Mouse (Mus musculus) forebrain, postnatal 0 days (tissue): ENCODE data around the gene Gm10135. TPM values are rescaled to one million over a fixed set of nuclear protein-coding genes. Genes with fewer than 3 reads are reported as not detected.

ENCODE experiments used
- ATAC-seq: fragments of 200-750 bp; cut with Nextera tagmentation; 2 replicates; pipeline ENCODE4 v1.8.0; 2017; ENCODE audit warnings: mild to moderate bottlenecking, moderate library complexity
- DNase-seq: peaks from one replicate; pipeline ENCODE4 v3.0.0-alpha.2; 2015
- H3K27ac ChIP-seq: fragments of 300-500 bp; sonication (generic); 2 replicates; pipeline ENCODE4 v1.5.1; 2014; ENCODE audit warnings: low read depth, mild to moderate bottlenecking, antibody characterized with exemption, low read length, moderate library complexity, mixed read lengths
- H3K27me3 ChIP-seq: fragments of 300-500 bp; sonication (generic); 2 replicates; pipeline ENCODE4 v1.6.1; 2014; ENCODE audit warnings: mild to moderate bottlenecking, low read length, mixed read lengths; ENCODE audit not compliant: insufficient read depth
- H3K36me3 ChIP-seq: fragments of 300-500 bp; sonication (generic); 2 replicates; pipeline ENCODE4 v1.6.1; 2014; ENCODE audit warnings: mild to moderate bottlenecking, moderate library complexity; ENCODE audit not compliant: insufficient read depth
- H3K4me1 ChIP-seq: fragments of 300-500 bp; sonication (generic); 2 replicates; pipeline ENCODE4 v1.6.1; 2014; ENCODE audit warnings: antibody characterized with exemption; ENCODE audit not compliant: insufficient read depth
- H3K4me2 ChIP-seq: fragments of 300-500 bp; sonication (generic); 2 replicates; pipeline ENCODE4 v1.6.1; 2014; ENCODE audit warnings: low read depth, mild to moderate bottlenecking, moderate library complexity
- H3K4me3 ChIP-seq: fragments of 300-500 bp; sonication (generic); 2 replicates; pipeline ENCODE4 v1.5.1; 2014; ENCODE audit warnings: low read depth, low read length, mixed read lengths
- H3K9ac ChIP-seq: fragments of 300-500 bp; sonication (generic); 2 replicates; pipeline ENCODE4 v1.6.1; 2014; ENCODE audit warnings: mild to moderate bottlenecking
- H3K9me3 ChIP-seq: fragments of 300-500 bp; sonication (generic); 2 replicates; pipeline ENCODE4 v1.6.1; 2016; ENCODE audit warnings: low read length
- CTCF ChIP-seq: sonication (generic); IDR thresholded peaks from 2 replicates; pipeline ENCODE4 v1.5.1; 2016; ENCODE audit warnings: antibody characterized with exemption, control low read depth, low read depth
- WGBS: fragments of 180-500 bp; shearing (Covaris S2); extraction: QIAGEN DNeasy Blood & Tissue Kit; methylation state at CpG from one replicate; pipeline ENCODE4 v1.1.7; 2014; 5-methylcytosine and 5-hydroxymethylcytosine counted together
- polyA plus RNA-seq: library from polyadenylated mRNA; unstranded; fragments of >200 nt; fragmentation: Nextera tagmentation; extraction: Ambion mirVana; gene quantifications from 2 replicates; pipeline ENCODE4 v1.2.1, GENCODE M21; 2015
- total RNA-seq: library from RNA; depleted of rRNA; stranded (reverse); fragments of >200 nt; gene quantifications from 2 replicates; pipeline ENCODE4 v1.2.3, GENCODE M21; 2014

Gene Gm10135
- total and polyA plus RNA-seq, 2 experiments from 2014 or later: not detected

DNA sequence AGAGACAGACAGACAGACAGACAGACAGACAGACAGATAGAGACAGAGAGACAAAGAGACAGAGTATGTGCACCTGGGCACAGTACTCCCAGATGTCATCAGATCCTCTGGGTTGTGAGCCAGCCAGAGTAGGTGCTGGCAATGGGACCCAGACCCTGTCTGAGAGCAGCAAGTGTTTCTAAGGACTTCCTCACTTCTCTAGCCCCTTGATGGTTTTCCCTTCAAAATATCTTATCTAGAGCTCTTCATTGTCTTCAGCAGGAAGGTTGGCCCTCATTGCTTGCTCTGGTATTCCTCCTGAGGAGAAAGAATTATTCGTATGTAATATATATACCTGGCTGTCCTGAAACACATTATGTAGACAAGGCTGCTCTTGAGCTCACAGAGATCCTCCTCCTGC is 18.0 kb upstream of the Gm10135 start:
- Histone ChIP-seq H3K9ac (no peak overlapping the region), H3K9me3 (no peaks in the 10 kb centered on the region), H3K27ac (no peak overlapping the region), H3K4me2 (no peak overlapping the region), H3K36me3 (no peaks in the 10 kb centered on the region), H3K4me1 (0 out of 2 replicates have a peak, but pooled peaks cover 3% of the 10 kb centered on the region), H3K27me3 (no peaks in the 10 kb centered on the region), H3K4me3 (no peak overlapping the region)
- DNase-seq (no peak), ATAC-seq (no peak)
- 87% methylated on average over 1 of the region's 1 CpGs for WGBS
- TF ChIP-seq CTCF: no peak

DNA sequence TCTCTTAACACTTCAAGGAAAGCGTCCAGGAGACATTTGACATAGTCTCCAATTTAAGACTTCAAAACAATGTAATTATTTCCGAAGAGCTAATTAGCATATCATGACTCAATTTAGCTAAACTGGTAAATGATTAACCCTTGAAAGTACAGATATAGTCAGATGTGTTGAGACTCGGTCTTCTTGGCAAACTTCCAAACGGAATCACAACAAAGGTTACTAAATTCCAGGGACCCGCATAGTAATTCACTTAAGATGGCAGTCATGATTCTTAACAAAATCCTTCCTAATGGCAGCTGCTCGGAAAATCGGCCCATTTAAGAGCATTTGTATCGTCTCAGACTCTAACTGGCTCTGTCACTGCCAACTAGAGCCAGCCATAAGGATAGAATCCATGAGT is 15.3 kb upstream of the Gm10135 start:
- H3K9ac ChIP-seq: no peak overlapping the region
- H3K4me2 ChIP-seq: no peak overlapping the region
- 0 out of 2 replicates have a peak, but pooled peaks cover 3% of the 10 kb centered on the region for H3K4me1 ChIP-seq
- no peaks in the 10 kb centered on the region for H3K27me3 ChIP-seq
- 22% methylated on average over 8 of the region's 8 CpGs for WGBS
- no peaks in the 10 kb centered on the region for H3K9me3 ChIP-seq
- no peak overlapping the region for H3K27ac ChIP-seq
- DNase-seq: no peak
- ATAC-seq: no peak
- H3K36me3 ChIP-seq: no peaks in the 10 kb centered on the region
- no peak overlapping the region for H3K4me3 ChIP-seq
- TF ChIP-seq CTCF: no peak

DNA sequence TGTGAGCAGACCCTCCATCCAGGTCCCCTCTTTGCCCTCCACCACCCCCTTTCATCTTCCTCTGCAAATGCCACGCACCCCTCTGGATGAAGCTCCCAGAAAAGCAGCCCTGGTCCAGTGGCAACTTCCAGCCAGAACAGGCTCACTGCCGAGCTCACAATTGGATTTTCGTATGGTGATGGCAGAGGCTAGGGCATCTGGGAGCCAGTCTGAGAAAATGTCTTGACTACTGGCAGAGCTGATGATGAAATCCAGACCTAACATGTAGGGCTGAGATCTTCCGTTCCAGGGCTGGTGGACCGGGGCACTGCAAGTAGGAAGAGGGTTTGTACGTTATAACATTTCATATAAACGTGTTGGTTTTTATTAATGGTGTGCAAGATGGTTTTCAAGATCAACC is 13.3 kb upstream of the Gm10135 start:
- H3K4me2 ChIP-seq: no peak overlapping the region
- no peaks in the 10 kb centered on the region for H3K36me3 ChIP-seq
- ATAC-seq: no peak
- 0 out of 2 replicates have a peak, but pooled peaks cover 3% of the 10 kb centered on the region for H3K4me1 ChIP-seq
- H3K9ac ChIP-seq: no peak overlapping the region
- no peaks in the 10 kb centered on the region for H3K27me3 ChIP-seq
- 91% methylated on average over 7 of the region's 7 CpGs for WGBS
- no peak overlapping the region for H3K4me3 ChIP-seq
- no peak overlapping the region for H3K27ac ChIP-seq
- no peaks in the 10 kb centered on the region for H3K9me3 ChIP-seq
- TF ChIP-seq CTCF: no peak
- no peak for DNase-seq

DNA sequence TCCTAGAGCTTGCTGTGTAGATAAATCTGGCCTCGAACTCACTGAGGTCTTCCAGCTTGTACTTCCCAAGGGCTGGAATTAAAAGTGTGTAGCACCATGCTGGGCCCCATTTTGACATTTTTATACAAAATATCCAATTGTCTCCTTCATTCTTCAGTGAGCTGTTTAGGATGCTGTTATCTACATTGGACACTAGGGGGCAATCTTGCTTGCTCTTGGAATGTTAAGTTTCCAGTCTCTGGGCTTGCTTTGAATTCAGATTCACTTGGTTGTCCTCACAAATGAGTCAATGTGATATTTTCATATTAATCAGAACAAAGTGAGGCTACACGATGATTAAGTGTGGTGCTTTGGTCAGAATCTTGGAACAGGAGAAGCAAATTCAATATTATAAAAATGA is 9.6 kb upstream of the Gm10135 start:
- WGBS: 6% methylated on average over 2 of the region's 2 CpGs
- DNase-seq: peak; percentile 76
- Histone ChIP-seq H3K4me2 (no peak overlapping the region), H3K9ac (no peak overlapping the region), H3K4me3 (no peak overlapping the region), H3K27me3 (no peaks in the 10 kb centered on the region), H3K27ac (no peak overlapping the region), H3K36me3 (peaks cover 6% of the 10 kb centered on the region; the same call in 1 of the 2 replicates), H3K9me3 (no peaks in the 10 kb centered on the region), H3K4me1 (no peaks in the 10 kb centered on the region)
- peak; percentile 60 for ATAC-seq
- TF ChIP-seq CTCF: peak; percentile 88

DNA sequence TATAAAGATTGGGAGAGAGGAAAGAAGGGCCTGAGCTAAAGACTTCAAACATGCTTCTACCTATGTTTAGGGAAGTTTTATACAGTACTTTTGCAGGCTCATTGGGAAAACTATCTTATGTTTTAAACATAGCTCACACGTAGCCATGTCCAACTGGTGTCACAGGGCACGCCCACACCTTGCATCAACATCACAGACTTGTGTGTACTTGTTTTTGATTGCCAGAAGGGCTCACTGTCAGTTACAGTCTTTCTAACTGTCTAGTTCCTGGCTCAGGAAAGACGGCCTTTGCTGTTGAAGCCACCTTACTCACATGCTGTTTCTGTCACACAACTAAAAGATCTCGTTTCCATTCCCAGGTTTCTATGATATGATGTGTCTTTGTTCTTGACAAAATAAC is 2.0 kb upstream of the Gm10135 start:
- no peaks in the 10 kb centered on the region for H3K4me1 ChIP-seq
- H3K4me2 ChIP-seq: no peak overlapping the region
- DNase-seq (no peak), ATAC-seq (no peak)
- no peak overlapping the region for H3K4me3 ChIP-seq
- no peaks in the 10 kb centered on the region for H3K9me3 ChIP-seq
- no peaks in the 10 kb centered on the region for H3K27me3 ChIP-seq
- no peak overlapping the region for H3K27ac ChIP-seq
- TF ChIP-seq CTCF: no peak
- H3K36me3 ChIP-seq: peaks cover 28% of the 10 kb centered on the region
- 82% methylated on average over 4 of the region's 4 CpGs for WGBS
- no peak overlapping the region for H3K9ac ChIP-seq

DNA sequence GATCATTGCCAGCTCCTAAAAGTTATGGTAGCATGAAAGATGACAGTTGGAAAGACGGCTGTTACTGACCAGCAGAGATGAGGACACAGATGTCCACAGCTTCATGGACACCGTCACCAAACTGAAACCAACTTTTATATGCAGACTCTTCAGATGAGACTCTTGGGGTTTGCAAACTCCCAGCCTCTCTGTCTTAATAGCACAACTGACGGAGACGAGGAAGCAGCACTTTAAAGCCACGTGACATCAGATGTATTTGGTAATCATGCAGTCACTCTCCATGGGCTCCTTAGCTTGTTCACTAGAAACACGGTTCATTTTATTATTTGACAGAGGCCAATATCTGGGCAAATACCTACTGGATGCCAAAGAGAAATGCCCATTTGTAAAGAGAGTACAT is 1.5 kb upstream of the Gm10135 start:
- Histone ChIP-seq H3K9ac (no peak overlapping the region), H3K9me3 (no peaks in the 10 kb centered on the region), H3K4me3 (no peak overlapping the region), H3K27ac (no peak overlapping the region), H3K4me1 (no peaks in the 10 kb centered on the region), H3K4me2 (no peak overlapping the region), H3K27me3 (no peaks in the 10 kb centered on the region), H3K36me3 (peaks cover 31% of the 10 kb centered on the region)
- no peak for TF ChIP-seq CTCF
- ATAC-seq (no peak), DNase-seq (no peak)
- 93% methylated on average over 6 of the region's 6 CpGs for WGBS

DNA sequence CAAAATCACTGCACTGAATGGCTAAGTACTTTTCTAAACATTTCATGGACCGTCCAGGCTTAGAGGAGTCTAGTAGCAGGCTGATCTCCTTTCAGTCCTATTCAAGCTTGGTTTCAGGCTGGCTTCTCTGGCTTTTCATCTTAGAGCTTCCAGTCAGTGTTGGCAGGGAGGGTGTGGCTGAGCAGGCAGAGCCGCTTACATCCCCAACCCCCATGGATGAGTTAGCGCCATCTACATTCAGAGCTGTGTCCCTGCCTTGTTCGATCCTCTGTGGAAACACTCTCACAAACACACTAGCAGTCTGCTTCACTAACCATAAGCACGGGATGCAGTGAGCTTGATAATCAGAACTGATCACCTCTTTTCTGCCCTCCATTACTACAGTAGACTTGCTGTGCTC is 1.6 kb downstream of the Gm10135 start:
- DNase-seq: no peak
- H3K4me1 ChIP-seq: no peaks in the 10 kb centered on the region
- no peak overlapping the region for H3K4me3 ChIP-seq
- ATAC-seq: peak; percentile 50
- H3K9ac ChIP-seq: no peak overlapping the region
- H3K27me3 ChIP-seq: no peaks in the 10 kb centered on the region
- peaks cover 43% of the 10 kb centered on the region for H3K36me3 ChIP-seq
- H3K4me2 ChIP-seq: no peak overlapping the region
- 42% methylated on average over 5 of the region's 5 CpGs for WGBS
- no peaks in the 10 kb centered on the region for H3K9me3 ChIP-seq
- 0 out of 2 replicates have a peak, but pooled peaks have one; percentile 29 for TF ChIP-seq CTCF
- H3K27ac ChIP-seq: no peak overlapping the region

DNA sequence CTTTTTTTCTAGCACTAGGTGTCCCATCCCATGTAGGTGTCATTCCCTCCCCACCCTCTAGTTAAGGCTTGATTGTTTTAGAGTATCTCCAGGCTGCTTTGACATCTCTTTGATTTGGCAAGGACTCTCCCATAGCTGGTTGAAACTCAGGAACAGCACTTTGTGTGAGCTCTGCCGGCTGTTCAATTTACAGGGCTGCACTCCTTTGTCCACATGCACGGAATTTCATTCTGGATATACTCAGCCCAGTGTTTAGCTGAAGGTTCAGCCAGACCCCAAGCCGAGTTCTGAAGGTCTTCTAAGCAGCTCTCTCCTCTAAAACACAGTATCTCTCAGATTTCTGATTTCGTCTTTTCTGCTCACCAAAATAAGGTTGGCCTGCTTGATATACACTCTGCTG is 2.1 kb downstream of the Gm10135 start:
- Histone ChIP-seq H3K9me3 (no peaks in the 10 kb centered on the region), H3K4me2 (no peak overlapping the region), H3K9ac (no peak overlapping the region), H3K36me3 (peaks cover 43% of the 10 kb centered on the region), H3K27me3 (no peaks in the 10 kb centered on the region), H3K27ac (no peak overlapping the region), H3K4me3 (no peak overlapping the region), H3K4me1 (no peaks in the 10 kb centered on the region)
- no peak for TF ChIP-seq CTCF
- no peak for ATAC-seq
- WGBS: 43% methylated on average over 4 of the region's 4 CpGs
- DNase-seq: no peak
